Mouse (Mus musculus) heart, postnatal 0 days (tissue): ENCODE measurements at regions not wholly inside any gene's neighbourhood (a gene's known extent, or its start where the extent isn't known, plus 50 kb on each side); places are given as distances from the start of the nearest gene placed in this dataset.
A peak's percentile ranks its signal among the peaks of the same experiment; 100 is the strongest.

ENCODE experiments used
- ATAC-seq: fragments of 200-750 bp; cut with Nextera tagmentation; 2 replicates; pipeline ENCODE4 v1.8.0; 2017; ENCODE audit warnings: low read depth, moderate number of reproducible peaks, moderate library complexity; ENCODE audit not compliant: insufficient read depth
- DNase-seq: peaks from one replicate; pipeline ENCODE4 v3.0.0-alpha.2; 2016; ENCODE audit warnings: low spot score
- H3K27ac ChIP-seq: fragments of 300-500 bp; sonication (generic); 2 replicates; pipeline ENCODE4 v1.5.1; 2014; ENCODE audit warnings: low read depth, mild to moderate bottlenecking
- H3K27me3 ChIP-seq: fragments of 300-500 bp; sonication (generic); 2 replicates; pipeline ENCODE4 v1.6.1; 2014; ENCODE audit warnings: low read length, mixed read lengths; ENCODE audit not compliant: control insufficient read depth, insufficient read depth
- H3K36me3 ChIP-seq: fragments of 300-500 bp; sonication (generic); replicated peaks from 2 replicates; pipeline ENCODE4 v1.6.1; 2014; ENCODE audit warnings: low read length, mixed read lengths; ENCODE audit not compliant: control insufficient read depth, insufficient read depth
- H3K4me1 ChIP-seq: fragments of 300-500 bp; sonication (generic); 2 replicates; pipeline ENCODE4 v1.6.1; 2014; ENCODE audit warnings: antibody characterized with exemption; ENCODE audit not compliant: control insufficient read depth, insufficient read depth
- H3K4me2 ChIP-seq: fragments of 300-500 bp; sonication (generic); 2 replicates; pipeline ENCODE4 v1.6.1; 2014; ENCODE audit warnings: low read depth, mild to moderate bottlenecking, low read length, moderate library complexity
- H3K4me3 ChIP-seq: fragments of 300-500 bp; sonication (generic); 2 replicates; pipeline ENCODE4 v1.5.1; 2014; ENCODE audit warnings: low read depth, low read length
- H3K9ac ChIP-seq: fragments of 300-500 bp; sonication (generic); replicated peaks from 2 replicates; pipeline ENCODE4 v1.6.1; 2014; ENCODE audit warnings: low read depth, low read length, mixed read lengths
- H3K9me3 ChIP-seq: fragments of 300-500 bp; sonication (generic); replicated peaks from 2 replicates; pipeline ENCODE4 v1.6.1; 2016; ENCODE audit warnings: low read length; ENCODE audit not compliant: control insufficient read depth
- CTCF ChIP-seq: IDR thresholded peaks from 2 replicates; pipeline ENCODE4 v1.5.1; 2016; ENCODE audit warnings: antibody characterized with exemption, control low read depth, low read depth
- EP300 ChIP-seq: IDR thresholded peaks from 2 replicates; pipeline ENCODE4 v1.6.1; 2016; ENCODE audit warnings: antibody characterized with exemption, low read depth
- WGBS: fragments of 180-500 bp; shearing (Covaris S2); extraction: QIAGEN DNeasy Blood & Tissue Kit; methylation state at CpG from one replicate; pipeline ENCODE4 v1.1.7; 2014; 5-methylcytosine and 5-hydroxymethylcytosine counted together

GRCm38 (mm10) chr4:81988796-81989195, 546.2 kb upstream of the Mpdz start:
- no peak overlapping the region for H3K4me3 ChIP-seq
- ATAC-seq = no peak
- no peak overlapping the region for H3K27ac ChIP-seq
- H3K27me3 ChIP-seq = no peaks in the 10 kb centered on the region
- no peaks in the 10 kb centered on the region for H3K4me1 ChIP-seq
- no peak overlapping the region for H3K4me2 ChIP-seq
- no peak for DNase-seq
- H3K9me3 ChIP-seq = no peaks in the 10 kb centered on the region
- H3K36me3 ChIP-seq = no peaks in the 10 kb centered on the region
- 85% methylated on average over 2 of the region's 2 CpGs for WGBS
- H3K9ac ChIP-seq = no peak overlapping the region
- no peak for TF ChIP-seq CTCF
- no peak for TF ChIP-seq EP300

GRCm38 (mm10) chr4:81986616-81987015, 544.0 kb upstream of the Mpdz start:
- Histone ChIP-seq H3K4me3 (no peak overlapping the region), H3K9ac (no peak overlapping the region), H3K9me3 (no peaks in the 10 kb centered on the region), H3K36me3 (no peaks in the 10 kb centered on the region), H3K27ac (no peak overlapping the region), H3K4me2 (no peak overlapping the region), H3K4me1 (no peaks in the 10 kb centered on the region), H3K27me3 (no peaks in the 10 kb centered on the region)
- ATAC-seq (no peak), DNase-seq (no peak)
- WGBS = 65% methylated on average over 4 of the region's 4 CpGs
- TF ChIP-seq CTCF = no peak
- TF ChIP-seq EP300 = no peak

GRCm38 (mm10) chr4:81981811-81982210, 539.2 kb upstream of the Mpdz start:
- ATAC-seq (no peak), DNase-seq (no peak)
- Histone ChIP-seq H3K9me3 (no peaks in the 10 kb centered on the region), H3K4me3 (no peak overlapping the region), H3K4me1 (no peaks in the 10 kb centered on the region), H3K4me2 (no peak overlapping the region), H3K36me3 (no peaks in the 10 kb centered on the region), H3K27ac (no peak overlapping the region), H3K9ac (no peak overlapping the region), H3K27me3 (no peaks in the 10 kb centered on the region)
- no peak for TF ChIP-seq CTCF
- no peak for TF ChIP-seq EP300
- 93% methylated on average over 1 of the region's 1 CpGs for WGBS

GRCm38 (mm10) chr4:81970472-81970871, 527.9 kb upstream of the Mpdz start:
- H3K36me3 ChIP-seq = no peaks in the 10 kb centered on the region
- no peak overlapping the region for H3K27ac ChIP-seq
- H3K9ac ChIP-seq = no peak overlapping the region
- DNase-seq = peak; percentile 13
- no peaks in the 10 kb centered on the region for H3K4me1 ChIP-seq
- 0 out of 2 replicates have a peak, but pooled peaks cover 6% of the 10 kb centered on the region for H3K9me3 ChIP-seq
- WGBS = 80% methylated on average over 10 of the region's 10 CpGs
- TF ChIP-seq EP300 = no peak
- TF ChIP-seq CTCF = no peak
- no peak overlapping the region for H3K4me3 ChIP-seq
- ATAC-seq = no peak
- no peaks in the 10 kb centered on the region for H3K27me3 ChIP-seq
- no peak overlapping the region for H3K4me2 ChIP-seq

- DNase-seq (no peak), ATAC-seq (no peak)
- Histone ChIP-seq H3K9ac (no peak overlapping the region), H3K9me3 (0 out of 2 replicates have a peak, but pooled peaks cover 6% of the 10 kb centered on the region), H3K4me2 (no peak overlapping the region), H3K36me3 (no peaks in the 10 kb centered on the region), H3K27me3 (no peaks in the 10 kb centered on the region), H3K4me3 (no peak overlapping the region), H3K27ac (no peak overlapping the region), H3K4me1 (no peaks in the 10 kb centered on the region)
- no peak for TF ChIP-seq EP300
- TF ChIP-seq CTCF = no peak
- WGBS = 44% methylated on average over 3 of the region's 3 CpGs
Measured at GRCm38 (mm10) chr4:81969621-81970115, 527.1 kb upstream of the Mpdz start.

- no peak for TF ChIP-seq EP300
- TF ChIP-seq CTCF = no peak
- WGBS = 96% methylated on average over 1 of the region's 1 CpGs
- Histone ChIP-seq H3K27ac (no peak overlapping the region), H3K4me2 (no peak overlapping the region), H3K4me1 (no peaks in the 10 kb centered on the region), H3K27me3 (no peaks in the 10 kb centered on the region), H3K9me3 (0 out of 2 replicates have a peak, but pooled peaks cover 6% of the 10 kb centered on the region), H3K36me3 (no peaks in the 10 kb centered on the region), H3K4me3 (no peak overlapping the region), H3K9ac (no peak overlapping the region)
- ATAC-seq (no peak), DNase-seq (no peak)
Measured at GRCm38 (mm10) chr4:81966054-81966623, 523.5 kb upstream of the Mpdz start.
